Mouse (Mus musculus): ENCODE measurements around the gene Vwce.

GRCm38 (mm10) chr19:10603660-10604523 is 30.1 kb upstream of the Vwce start:
- TF ChIP-seq GATA1 (IDR thresholded peaks at IDR 0.05; ENCODE audit: low read length) (no peak), TAL1 (IDR thresholded peaks at IDR 0.05; ENCODE audit: low read length) (no peak)
